Mouse (Mus musculus) cerebellum, adult 2 months (tissue): ENCODE results near the gene Sp4. TPM values are rescaled to one million over a fixed set of nuclear protein-coding genes. Genes with fewer than 3 reads are reported as not detected.

Experiments used
- DNase-seq, 2 experiments: peaks; one replicate each; pipeline ENCODE4 v3.0.0; 2021
- H3K27ac ChIP-seq: fragments of 200-500 bp; 2 replicates; pipeline ENCODE4 v1.5.1; 2012; ENCODE audit warnings: low read length, control low read depth, inconsistent platforms; ENCODE audit not compliant: insufficient read depth
- H3K27me3 ChIP-seq: fragments of 200-500 bp; 2 replicates; pipeline ENCODE4 v1.6.1; 2012; ENCODE audit warnings: inconsistent platforms, mild to moderate bottlenecking, low read length, moderate library complexity; ENCODE audit not compliant: control insufficient read depth, insufficient read depth
- H3K4me1 ChIP-seq: fragments of 200-500 bp; 2 replicates; pipeline ENCODE4 v1.6.1; 2011; ENCODE audit warnings: low read length; ENCODE audit not compliant: control insufficient read depth, insufficient read depth
- H3K4me3 ChIP-seq: fragments of 200-500 bp; replicated peaks from 2 replicates; pipeline ENCODE3; 2011; ENCODE audit warnings: mild to moderate bottlenecking, low read depth, low read length, control low read depth; ENCODE audit not compliant: insufficient read depth
- CTCF ChIP-seq: fragments of 200-500 bp; IDR thresholded peaks from 2 replicates; pipeline ENCODE4 v1.5.1; 2011; ENCODE audit warnings: low read depth, mild to moderate bottlenecking, control low read depth, low read length, moderate library complexity, borderline replicate concordance; ENCODE audit not compliant: insufficient read depth
- POLR2A ChIP-seq: fragments of 200-500 bp; IDR thresholded peaks from 2 replicates; pipeline ENCODE4 v1.6.1; 2011; ENCODE audit warnings: low read length, control low read depth, borderline replicate concordance; ENCODE audit not compliant: insufficient read depth
- WGBS: fragments of 180-500 bp; shearing (Covaris S2); methylation state at CpG from one replicate; pipeline ENCODE4 v1.1.7; 2018; 5-methylcytosine and 5-hydroxymethylcytosine counted together
- polyA plus RNA-seq: library from polyadenylated mRNA; depleted of rRNA; stranded (reverse); fragments of >200 nt; gene quantifications from 2 replicates; pipeline ENCODE4 v1.2.3, GENCODE M21; 2012

The Sp4 gene
- polyA plus RNA-seq, 1 experiment, result 13.3 TPM

DNA sequence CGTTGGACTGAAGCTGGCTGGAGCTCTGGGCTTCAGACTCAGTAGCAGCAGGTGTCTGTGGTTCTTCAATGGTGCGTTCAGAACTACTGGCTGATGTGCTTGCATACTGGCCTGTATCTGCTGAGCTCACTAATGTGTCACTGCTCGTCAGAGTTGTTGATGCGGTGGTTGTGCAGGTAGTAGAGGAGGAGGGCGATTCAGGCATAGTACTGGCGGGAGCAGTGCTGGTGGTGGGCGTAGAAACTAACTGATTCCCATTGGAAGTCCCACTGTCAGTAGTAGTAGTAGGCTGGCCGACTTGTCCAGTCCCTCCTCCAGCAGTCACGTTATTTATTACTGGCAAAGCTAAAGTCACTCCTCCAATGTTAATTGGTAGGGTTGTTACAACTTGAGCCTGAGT, 2.1 kb downstream of the Sp4 start:
- WGBS, result 44% methylated on average over 9 of the region's 9 CpGs
- Histone ChIP-seq H3K4me3 (peak overlapping the region; percentile 45), H3K4me1 (peaks cover 3% of the 10 kb centered on the region; the same call in 1 of the 2 replicates), H3K27ac (no peak overlapping the region), H3K27me3 (no peaks in the 10 kb centered on the region)
- TF ChIP-seq POLR2A (no peak), CTCF (no peak)
- peak in 1 of 2 experiments; percentile 39 for DNase-seq

GRCm38 (mm10) chr12:118298516-118298915, 2.7 kb downstream of the Sp4 start:
- peak in 1 of 2 experiments; percentile 37 for DNase-seq
- WGBS, result 28% methylated on average over 2 of the region's 2 CpGs
- H3K27ac ChIP-seq, result no peak overlapping the region; the same call in 1 of the 2 replicates
- peaks cover 3% of the 10 kb centered on the region; the same call in 1 of the 2 replicates for H3K4me1 ChIP-seq
- H3K27me3 ChIP-seq, result no peaks in the 10 kb centered on the region
- no peak for TF ChIP-seq CTCF
- no peak for TF ChIP-seq POLR2A
- H3K4me3 ChIP-seq, result peak overlapping the region; percentile 47

- Histone ChIP-seq H3K4me1 (peaks cover 3% of the 10 kb centered on the region; the same call in 1 of the 2 replicates), H3K4me3 (no peak overlapping the region), H3K27me3 (no peaks in the 10 kb centered on the region), H3K27ac (no peak overlapping the region)
- TF ChIP-seq CTCF (no peak), POLR2A (no peak)
- 95% methylated on average over 2 of the region's 2 CpGs for WGBS
- no peak for DNase-seq
These were observed 5.0 kb downstream of the Sp4 start for GRCm38 (mm10) chr12:118296236-118296635.

DNA sequence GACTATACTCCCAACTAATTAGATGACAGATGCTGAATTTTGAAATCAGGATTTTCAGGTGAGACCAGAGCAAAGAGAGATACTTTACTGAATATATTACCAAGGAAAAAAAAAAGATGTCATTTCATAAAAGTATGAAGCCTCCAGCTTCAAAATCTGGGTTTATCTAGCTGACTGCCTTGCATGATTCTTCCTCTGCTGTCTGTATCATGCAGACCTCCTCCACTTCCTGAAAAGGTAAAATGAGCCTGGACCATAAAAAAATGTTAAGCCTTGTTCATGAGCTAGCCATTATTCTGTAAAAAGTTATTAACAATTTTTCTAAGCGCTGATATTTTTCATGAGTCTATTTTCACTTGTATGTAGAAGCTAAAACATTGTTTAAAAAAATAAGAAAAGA, 5.4 kb downstream of the Sp4 start:
- 98% methylated on average over 1 of the region's 1 CpGs for WGBS
- TF ChIP-seq POLR2A (no peak), CTCF (no peak)
- no peak overlapping the region for H3K4me3 ChIP-seq
- no peak for DNase-seq
- H3K4me1 ChIP-seq, result peaks cover 3% of the 10 kb centered on the region; the same call in 1 of the 2 replicates
- no peak overlapping the region for H3K27ac ChIP-seq
- H3K27me3 ChIP-seq, result no peaks in the 10 kb centered on the region

DNA sequence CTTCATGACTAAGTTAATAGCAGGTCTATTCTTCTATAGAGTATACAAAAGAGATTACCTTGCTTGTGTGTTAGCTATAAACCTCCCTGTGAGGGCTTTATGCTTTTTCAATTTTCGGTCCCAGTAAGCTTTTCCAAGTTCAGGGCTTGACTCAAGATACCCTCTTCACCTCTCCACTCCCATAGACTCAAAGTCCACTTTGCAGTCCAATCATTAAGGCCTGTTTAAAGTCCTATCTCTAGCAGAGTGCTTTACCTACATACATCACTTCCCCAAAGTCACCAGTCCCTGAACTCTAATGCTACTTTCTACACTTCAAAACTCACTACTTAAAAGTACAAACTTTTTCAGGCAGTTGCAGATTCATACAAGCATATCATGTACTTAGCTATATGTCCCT, 12.3 kb downstream of the Sp4 start:
- H3K27me3 ChIP-seq, result no peaks in the 10 kb centered on the region
- no peak for TF ChIP-seq POLR2A
- no peak for TF ChIP-seq CTCF
- WGBS, result 86% methylated on average over 1 of the region's 1 CpGs
- no peak for DNase-seq
- no peak overlapping the region for H3K4me3 ChIP-seq
- H3K4me1 ChIP-seq, result peaks cover 5% of the 10 kb centered on the region
- H3K27ac ChIP-seq, result no peak overlapping the region

DNA sequence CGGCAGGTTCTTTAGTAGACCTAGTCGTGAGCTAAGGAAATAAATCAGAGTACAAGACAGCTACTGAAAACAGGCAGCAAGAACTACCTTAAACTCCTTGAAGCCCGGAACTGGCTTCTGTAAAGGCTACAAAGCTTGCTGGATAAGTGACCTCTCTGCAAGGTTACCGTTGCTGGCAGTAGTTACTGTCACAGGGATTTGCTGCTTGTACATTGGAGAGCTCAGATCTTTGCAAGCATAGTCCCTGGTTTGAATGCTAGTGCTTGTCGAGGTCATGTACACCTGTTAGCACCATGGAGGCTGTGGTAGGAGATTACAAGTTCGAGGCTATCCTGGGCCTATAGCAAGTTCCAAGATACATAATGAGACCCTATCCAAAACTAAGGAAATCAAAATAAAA, 16.1 kb downstream of the Sp4 start:
- no peak for DNase-seq
- WGBS, result 84% methylated on average over 6 of the region's 6 CpGs

GRCm38 (mm10) chr12:118281961-118282360, 19.3 kb downstream of the Sp4 start:
- Histone ChIP-seq H3K4me3 (no peak overlapping the region), H3K27ac (no peak overlapping the region), H3K4me1 (peaks cover 8% of the 10 kb centered on the region), H3K27me3 (no peaks in the 10 kb centered on the region)
- TF ChIP-seq CTCF (no peak), POLR2A (no peak)
- DNase-seq, result no peak
- 32% methylated on average over 1 of the region's 1 CpGs for WGBS

More for the DNA sequence above, 16.1 kb downstream of the Sp4 start:
- TF ChIP-seq POLR2A, result no peak
- TF ChIP-seq CTCF, result no peak
- Histone ChIP-seq H3K4me1 (peaks cover 11% of the 10 kb centered on the region), H3K27ac (no peak overlapping the region), H3K4me3 (no peak overlapping the region), H3K27me3 (no peaks in the 10 kb centered on the region)

GRCm38 (mm10) chr12:118276385-118276784, 24.9 kb downstream of the Sp4 start:
- DNase-seq, result no peak
- Histone ChIP-seq H3K4me1 (no peaks in the 10 kb centered on the region), H3K4me3 (no peak overlapping the region), H3K27ac (no peak overlapping the region), H3K27me3 (no peaks in the 10 kb centered on the region)
- TF ChIP-seq CTCF (no peak), POLR2A (no peak)
- 88% methylated on average over 5 of the region's 5 CpGs for WGBS
